Mouse (Mus musculus): Measurements from ENCODE around the gene Sh3gl1.

DNA sequence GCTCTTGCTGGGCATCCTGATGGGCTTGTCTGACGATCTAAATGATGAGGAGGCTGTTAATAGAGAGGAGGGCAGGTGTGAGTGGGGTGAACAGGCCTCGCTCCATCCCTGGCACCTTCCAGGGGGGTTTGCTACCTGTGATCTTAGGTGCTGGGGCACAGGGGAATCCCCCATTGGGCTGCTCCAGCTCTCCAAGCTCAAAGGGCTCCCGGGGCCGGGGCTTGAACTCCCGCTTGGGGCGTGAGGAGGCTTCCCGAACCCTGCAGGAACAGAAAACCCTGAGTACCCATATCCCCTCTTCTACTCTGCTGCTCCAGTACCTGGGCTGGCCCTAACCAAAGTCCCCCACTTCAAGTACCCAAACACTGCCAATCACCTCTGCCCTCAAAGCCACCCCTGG is 18.6 kb downstream of the Sh3gl1 start:
- TF ChIP-seq CTCF (IDR thresholded peaks at IDR 0.05; ENCODE audit: low read depth) (no peak), EP300 (optimal IDR thresholded peaks at IDR 0.05) (no peak)

Data from stomach, postnatal 0 days (tissue).